Mouse (Mus musculus) limb, embryonic 13.5 days (tissue): ENCODE measurements around the gene Surf4. TPM values are rescaled to one million over a fixed set of nuclear protein-coding genes. Genes with fewer than 3 reads are reported as not detected.
"Not testable (repeated sequence)": the region's sequence is repeated elsewhere in the genome, so short reads cannot be mapped to it uniquely, and the experiment has no call there.

Source experiments
- ATAC-seq: fragments of 200-750 bp; cut with Nextera tagmentation; 2 replicates; pipeline ENCODE4 v1.8.0; 2017; ENCODE audit warnings: low read depth, moderate number of reproducible peaks, moderate TSS enrichment; ENCODE audit not compliant: low FRiP score
- H3K27ac ChIP-seq: fragments of 300-500 bp; sonication (generic); 2 replicates; pipeline ENCODE4 v1.5.1; 2015; ENCODE audit warnings: inconsistent platforms, mild to moderate bottlenecking, moderate library complexity
- H3K27me3 ChIP-seq: fragments of 300-500 bp; sonication (generic); 2 replicates; pipeline ENCODE4 v1.6.1; 2015; ENCODE audit warnings: mild to moderate bottlenecking, inconsistent platforms
- H3K36me3 ChIP-seq: fragments of 300-500 bp; sonication (generic); 2 replicates; pipeline ENCODE4 v1.6.1; 2015; ENCODE audit warnings: inconsistent platforms, mild to moderate bottlenecking, moderate library complexity
- H3K4me1 ChIP-seq: fragments of 300-500 bp; sonication (generic); 2 replicates; pipeline ENCODE4 v1.6.1; 2015; ENCODE audit warnings: inconsistent platforms
- H3K4me2 ChIP-seq: fragments of 300-500 bp; sonication (generic); replicated peaks from 2 replicates; pipeline ENCODE4 v1.6.1; 2015; ENCODE audit warnings: inconsistent platforms, mild to moderate bottlenecking, moderate library complexity
- H3K4me3 ChIP-seq: fragments of 300-500 bp; sonication (generic); 2 replicates; pipeline ENCODE4 v1.5.1; 2015; ENCODE audit warnings: moderate library complexity, mild to moderate bottlenecking, inconsistent platforms
- H3K9ac ChIP-seq: fragments of 300-500 bp; sonication (generic); 2 replicates; pipeline ENCODE4 v1.6.1; 2015; ENCODE audit warnings: mild to moderate bottlenecking, inconsistent platforms
- H3K9me3 ChIP-seq: fragments of 300-500 bp; sonication (generic); 2 replicates; pipeline ENCODE4 v1.6.1; 2016; ENCODE audit warnings: inconsistent platforms
- WGBS: fragments of 180-500 bp; shearing (Covaris S2); methylation state at CpG from one replicate; pipeline ENCODE4 v1.1.7; 2015; 5-methylcytosine and 5-hydroxymethylcytosine counted together
- polyA plus RNA-seq: library from polyadenylated mRNA; unstranded; fragments of >200 nt; fragmentation: Nextera tagmentation; extraction: Ambion mirVana; gene quantifications from 2 replicates; pipeline ENCODE4 v1.2.1, GENCODE M21; 2015

Surf4 gene
- polyA plus RNA-seq, 1 experiment from 2014 or later = 280 TPM

- no peak overlapping the region for H3K27ac ChIP-seq
- H3K36me3 ChIP-seq = peaks cover 71% of the 10 kb centered on the region
- WGBS = 90% methylated on average over 18 of the region's 18 CpGs
- no peaks in the 10 kb centered on the region for H3K9me3 ChIP-seq
- no peaks in the 10 kb centered on the region for H3K27me3 ChIP-seq
- H3K4me3 ChIP-seq = peak overlapping the region; percentile 91
- H3K4me1 ChIP-seq = peaks cover 34% of the 10 kb centered on the region
- peak overlapping the region; percentile 72 for H3K4me2 ChIP-seq
- ATAC-seq = no peak
- peak overlapping the region; percentile 88 for H3K9ac ChIP-seq
Measured at GRCm38 (mm10) chr2:26908710-26909386, 24.9 kb downstream of the Surf4 start.

- H3K27ac ChIP-seq = no peak overlapping the region
- no peak overlapping the region for H3K4me2 ChIP-seq
- 55% methylated on average over 4 of the region's 4 CpGs for WGBS
- no peak overlapping the region for H3K9ac ChIP-seq
- H3K9me3 ChIP-seq = no peaks in the 10 kb centered on the region
- no peaks in the 10 kb centered on the region for H3K27me3 ChIP-seq
- H3K4me1 ChIP-seq = peaks cover 36% of the 10 kb centered on the region
- ATAC-seq = no peak
- H3K36me3 ChIP-seq = peaks cover 53% of the 10 kb centered on the region
- no peak overlapping the region for H3K4me3 ChIP-seq
Measured at GRCm38 (mm10) chr2:26907109-26907508, 26.6 kb downstream of the Surf4 start.

GRCm38 (mm10) chr2:26906431-26906830, 27.3 kb downstream of the Surf4 start:
- ATAC-seq = no peak
- WGBS = 93% methylated on average over 3 of the region's 3 CpGs

GRCm38 (mm10) chr2:26905936-26906335, 27.8 kb downstream of the Surf4 start:
- Histone ChIP-seq H3K4me3 (no peak overlapping the region), H3K4me2 (no peak overlapping the region), H3K36me3 (peaks cover 46% of the 10 kb centered on the region), H3K4me1 (peaks cover 41% of the 10 kb centered on the region), H3K27ac (no peak overlapping the region), H3K9ac (peak overlapping the region; percentile 45; the same call in 1 of the 2 replicates), H3K27me3 (no peaks in the 10 kb centered on the region), H3K9me3 (no peaks in the 10 kb centered on the region)
- 79% methylated on average over 2 of the region's 2 CpGs for WGBS
- ATAC-seq = no peak

More at GRCm38 (mm10) chr2:26906431-26906830, 27.3 kb downstream of the Surf4 start:
- H3K4me2 ChIP-seq = no peak overlapping the region
- peaks cover 47% of the 10 kb centered on the region for H3K36me3 ChIP-seq
- H3K27ac ChIP-seq = no peak overlapping the region
- no peak overlapping the region; the same call in 1 of the 2 replicates for H3K9ac ChIP-seq
- no peak overlapping the region for H3K4me3 ChIP-seq
- no peaks in the 10 kb centered on the region for H3K27me3 ChIP-seq
- H3K9me3 ChIP-seq = no peaks in the 10 kb centered on the region
- peaks cover 37% of the 10 kb centered on the region for H3K4me1 ChIP-seq

- ATAC-seq = no peak
- WGBS = 11% methylated on average over 7 of the region's 7 CpGs
- Histone ChIP-seq H3K4me3 (peak overlapping the region; percentile 90), H3K4me2 (peak overlapping the region; percentile 87), H3K36me3 (peaks cover 58% of the 10 kb centered on the region), H3K9me3 (no peaks in the 10 kb centered on the region), H3K9ac (peak overlapping the region; percentile 84), H3K4me1 (peaks cover 30% of the 10 kb centered on the region), H3K27ac (peak overlapping the region; percentile 89), H3K27me3 (no peaks in the 10 kb centered on the region)
Measured at GRCm38 (mm10) chr2:26903311-26903710, 30.4 kb downstream of the Surf4 start.

GRCm38 (mm10) chr2:26902467-26903220, 31.1 kb downstream of the Surf4 start, which contains the start of gene Surf6:
Surf6 (minus strand) TSS chr2:26902879.
- Histone ChIP-seq H3K4me1 (peaks cover 28% of the 10 kb centered on the region), H3K4me3 (peak within 1 kb of the TSS; percentile 90), H3K36me3 (peaks cover 58% of the 10 kb centered on the region), H3K4me2 (peak within 1 kb of the TSS; percentile 87), H3K27me3 (no peaks in the 10 kb centered on the region), H3K9me3 (no peaks in the 10 kb centered on the region), H3K27ac (peak within 1 kb of the TSS; percentile 89), H3K9ac (peak within 1 kb of the TSS; percentile 84)
- under 1% methylated on average over 41 of the region's 41 CpGs for WGBS
- ATAC-seq = peak; percentile 95

- peak overlapping the region; percentile 84 for H3K9ac ChIP-seq
- peak overlapping the region; percentile 90 for H3K4me3 ChIP-seq
- peaks cover 58% of the 10 kb centered on the region for H3K36me3 ChIP-seq
- H3K27me3 ChIP-seq = no peaks in the 10 kb centered on the region
- H3K4me1 ChIP-seq = peaks cover 28% of the 10 kb centered on the region
- ATAC-seq = no peak
- no peak overlapping the region for H3K27ac ChIP-seq
- WGBS = 4% methylated on average over 7 of the region's 7 CpGs
- no peaks in the 10 kb centered on the region for H3K9me3 ChIP-seq
- peak overlapping the region; percentile 87 for H3K4me2 ChIP-seq
Measured at GRCm38 (mm10) chr2:26901834-26902400, 31.8 kb downstream of the Surf4 start.

GRCm38 (mm10) chr2:26900731-26901130, 33.0 kb downstream of the Surf4 start:
- H3K27me3 ChIP-seq = no peaks in the 10 kb centered on the region
- peaks cover 58% of the 10 kb centered on the region for H3K36me3 ChIP-seq
- peaks cover 28% of the 10 kb centered on the region for H3K4me1 ChIP-seq
- H3K27ac ChIP-seq = no peak overlapping the region
- 81% methylated on average over 1 of the region's 1 CpGs for WGBS
- H3K4me2 ChIP-seq = no peak overlapping the region; the same call in 1 of the 2 replicates
- no peak overlapping the region for H3K4me3 ChIP-seq
- no peak overlapping the region for H3K9ac ChIP-seq
- ATAC-seq = no peak
- H3K9me3 ChIP-seq = no peaks in the 10 kb centered on the region

GRCm38 (mm10) chr2:26895898-26896297, 37.8 kb downstream of the Surf4 start:
- Histone ChIP-seq H3K27me3 (no peaks in the 10 kb centered on the region), H3K36me3 (peaks cover 85% of the 10 kb centered on the region), H3K4me1 (peaks cover 2% of the 10 kb centered on the region), H3K27ac (no peak overlapping the region), H3K4me3 (no peak overlapping the region), H3K9ac (no peak overlapping the region), H3K9me3 (no peaks in the 10 kb centered on the region), H3K4me2 (no peak overlapping the region)
- ATAC-seq = no peak
- 92% methylated on average over 4 of the region's 4 CpGs for WGBS

- not testable (repeated sequence) for H3K4me2 ChIP-seq, H3K27me3 ChIP-seq, ATAC-seq, H3K27ac ChIP-seq, H3K9ac ChIP-seq, H3K9me3 ChIP-seq, H3K4me1 ChIP-seq, H3K4me3 ChIP-seq
- H3K36me3 ChIP-seq = peaks cover 37% of the 10 kb centered on the region
- 62% methylated on average over 4 of the region's 4 CpGs for WGBS
Measured at GRCm38 (mm10) chr2:26886170-26886569, 47.6 kb downstream of the Surf4 start.

GRCm38 (mm10) chr2:26885541-26885940, 48.2 kb downstream of the Surf4 start:
- H3K36me3 ChIP-seq = peaks cover 30% of the 10 kb centered on the region
- not testable (repeated sequence) for ATAC-seq, H3K4me1 ChIP-seq, H3K9me3 ChIP-seq, H3K9ac ChIP-seq, H3K27me3 ChIP-seq, H3K27ac ChIP-seq, H3K4me2 ChIP-seq, H3K4me3 ChIP-seq
- WGBS = 94% methylated on average over 2 of the region's 2 CpGs

- peaks cover 10% of the 10 kb centered on the region for H3K9me3 ChIP-seq
- H3K4me1 ChIP-seq = no peaks in the 10 kb centered on the region
- H3K4me3 ChIP-seq = no peak overlapping the region
- H3K27ac ChIP-seq = no peak overlapping the region
- no peaks in the 10 kb centered on the region for H3K36me3 ChIP-seq
- H3K27me3 ChIP-seq = no peaks in the 10 kb centered on the region
- no peak overlapping the region for H3K9ac ChIP-seq
- no peak overlapping the region for H3K4me2 ChIP-seq
- ATAC-seq = no peak
Measured at GRCm38 (mm10) chr2:26878571-26878970, 55.2 kb downstream of the Surf4 start.
